Mouse (Mus musculus): Measurements from ENCODE around the gene Ttc6.

Ttc6 gene

GRCm38 (mm10) chr12:57563909-57564308 is at the start of gene Ttc6:
Gene Ttc6, plus strand, starts transcription at chr12:57564113.
- no peak for DNase-seq (ENCODE audit: low read depth, low spot score)

DNA sequence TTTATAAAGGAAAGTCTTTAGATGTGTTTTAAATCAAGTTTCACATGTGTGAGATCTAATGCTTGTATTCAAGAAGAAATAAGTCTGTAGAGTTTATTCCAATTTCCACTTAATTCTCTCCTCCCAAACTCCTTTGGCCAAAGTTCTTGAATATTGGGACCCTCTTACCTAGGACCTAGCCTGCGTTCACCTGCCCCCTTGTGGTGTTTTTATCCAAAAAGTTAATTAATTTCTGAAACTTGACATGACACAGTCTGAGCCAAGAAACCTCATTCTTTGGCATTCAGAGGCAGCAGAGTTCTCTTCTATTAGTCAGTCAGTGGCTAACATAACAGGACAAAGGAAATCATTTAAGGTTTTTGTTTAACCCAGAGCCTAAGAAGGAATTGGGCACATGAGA is 49.4 kb upstream of the Ttc6 start:
- DNase-seq (ENCODE audit: low read depth, low spot score): no peak

GRCm38 (mm10) chr12:57515702-57516377 is 48.1 kb upstream of the Ttc6 start:
- DNase-seq (ENCODE audit: low read depth, low spot score): no peak

DNA sequence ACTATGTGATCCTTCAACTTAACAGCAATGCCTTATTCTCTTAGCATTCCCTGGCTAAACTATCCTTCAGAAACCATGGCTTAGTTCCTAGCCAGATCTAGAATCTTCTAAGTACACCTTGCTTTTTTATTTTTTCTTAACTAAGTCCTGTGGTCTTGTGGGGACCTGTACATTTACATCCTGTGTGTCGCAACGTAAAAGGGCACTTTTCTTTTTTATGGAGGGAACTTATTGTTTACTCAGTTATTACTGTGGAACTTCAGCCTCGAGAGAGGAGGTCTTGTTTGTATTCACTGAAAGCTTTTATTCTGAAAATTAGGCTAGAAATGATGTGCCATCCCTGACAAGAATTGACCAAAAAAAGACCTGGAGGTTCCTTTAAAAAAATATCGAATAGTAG is 35.6 kb upstream of the Ttc6 start:
- DNase-seq (ENCODE audit: low read depth, low spot score): no peak

GRCm38 (mm10) chr12:57530474-57530873 is 33.4 kb upstream of the Ttc6 start:
- DNase-seq (ENCODE audit: low read depth, low spot score): no peak

DNA sequence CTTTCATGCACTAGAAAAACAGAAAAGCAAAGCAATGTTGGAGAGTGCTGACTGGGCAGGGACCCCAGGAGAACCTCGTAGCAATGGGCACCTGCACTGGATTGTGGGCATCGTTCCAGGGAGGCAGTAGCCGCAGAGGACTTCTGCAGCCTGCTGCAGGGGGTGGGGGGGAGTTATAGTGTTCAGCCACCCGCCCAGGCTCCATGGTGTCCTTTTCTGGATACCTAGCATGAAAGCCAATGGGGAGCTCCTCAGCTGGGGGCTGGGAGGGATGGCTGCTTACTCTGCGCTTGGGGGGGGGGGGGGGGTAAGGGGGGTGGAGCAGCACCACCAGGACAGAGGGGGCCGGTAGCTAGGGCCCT is 29.4 kb upstream of the Ttc6 start:
- no peak for DNase-seq (ENCODE audit: low read depth, low spot score)

GRCm38 (mm10) chr12:57534879-57535611 is 28.9 kb upstream of the Ttc6 start:
- no peak for DNase-seq (ENCODE audit: low read depth, low spot score)

GRCm38 (mm10) chr12:57536056-57536908 is 27.6 kb upstream of the Ttc6 start:
- no peak for DNase-seq (ENCODE audit: low read depth, low spot score)

DNA sequence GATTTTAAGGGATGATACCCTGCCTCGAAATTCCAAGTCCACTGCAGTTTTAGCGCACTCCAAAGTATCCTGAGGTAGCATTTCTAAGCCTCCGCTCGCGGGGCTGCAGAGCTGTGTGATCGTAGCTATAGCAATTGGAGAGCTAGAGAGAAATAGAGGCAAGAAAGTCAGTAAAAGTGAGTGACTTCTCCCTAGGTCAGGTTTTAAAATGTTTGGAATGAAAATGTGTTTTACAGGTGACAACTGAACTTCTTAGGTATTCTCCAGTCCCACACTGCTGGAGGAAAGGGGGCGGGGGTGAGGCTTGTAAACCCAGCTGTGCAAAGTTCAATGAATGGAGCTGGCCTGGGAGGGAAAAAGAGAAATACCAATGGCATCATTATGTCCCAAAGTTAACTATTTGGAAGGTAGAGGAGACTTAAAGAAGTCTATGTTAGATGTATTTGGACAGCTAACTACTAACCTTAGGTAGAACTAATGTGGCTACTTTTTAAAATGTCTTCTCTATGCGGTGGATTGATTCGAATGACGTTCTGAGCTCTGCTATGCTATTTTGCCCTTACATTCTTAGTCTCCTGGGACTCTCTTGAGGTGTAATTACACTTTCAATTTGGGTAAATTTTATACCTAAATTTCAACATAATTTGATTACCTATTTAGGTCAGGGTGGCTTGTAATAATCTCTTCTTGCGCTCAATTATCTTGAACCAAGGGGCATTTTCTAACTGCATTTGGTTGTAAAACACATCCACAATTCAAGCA is 26.8 kb upstream of the Ttc6 start:
- no peak for DNase-seq (ENCODE audit: low read depth, low spot score)

GRCm38 (mm10) chr12:57537791-57538587 is 25.9 kb upstream of the Ttc6 start:
- no peak for DNase-seq (ENCODE audit: low read depth, low spot score)

GRCm38 (mm10) chr12:57538588-57539550 is 25.0 kb upstream of the Ttc6 start:
- no peak for DNase-seq (ENCODE audit: low read depth, low spot score)

- DNase-seq (ENCODE audit: low read depth, low spot score): no peak
Measured at GRCm38 (mm10) chr12:57539551-57539985, 24.3 kb upstream of the Ttc6 start.

- no peak for DNase-seq (ENCODE audit: low read depth, low spot score)
Measured at GRCm38 (mm10) chr12:57541118-57541517, 22.8 kb upstream of the Ttc6 start.

GRCm38 (mm10) chr12:57541931-57542745 is 21.8 kb upstream of the Ttc6 start:
- DNase-seq (ENCODE audit: low read depth, low spot score): no peak

- DNase-seq (ENCODE audit: low read depth, low spot score): no peak
Measured at GRCm38 (mm10) chr12:57542746-57543626, 20.9 kb upstream of the Ttc6 start.

- no peak for DNase-seq (ENCODE audit: low read depth, low spot score)
Measured at GRCm38 (mm10) chr12:57543627-57543991, 20.3 kb upstream of the Ttc6 start.

DNA sequence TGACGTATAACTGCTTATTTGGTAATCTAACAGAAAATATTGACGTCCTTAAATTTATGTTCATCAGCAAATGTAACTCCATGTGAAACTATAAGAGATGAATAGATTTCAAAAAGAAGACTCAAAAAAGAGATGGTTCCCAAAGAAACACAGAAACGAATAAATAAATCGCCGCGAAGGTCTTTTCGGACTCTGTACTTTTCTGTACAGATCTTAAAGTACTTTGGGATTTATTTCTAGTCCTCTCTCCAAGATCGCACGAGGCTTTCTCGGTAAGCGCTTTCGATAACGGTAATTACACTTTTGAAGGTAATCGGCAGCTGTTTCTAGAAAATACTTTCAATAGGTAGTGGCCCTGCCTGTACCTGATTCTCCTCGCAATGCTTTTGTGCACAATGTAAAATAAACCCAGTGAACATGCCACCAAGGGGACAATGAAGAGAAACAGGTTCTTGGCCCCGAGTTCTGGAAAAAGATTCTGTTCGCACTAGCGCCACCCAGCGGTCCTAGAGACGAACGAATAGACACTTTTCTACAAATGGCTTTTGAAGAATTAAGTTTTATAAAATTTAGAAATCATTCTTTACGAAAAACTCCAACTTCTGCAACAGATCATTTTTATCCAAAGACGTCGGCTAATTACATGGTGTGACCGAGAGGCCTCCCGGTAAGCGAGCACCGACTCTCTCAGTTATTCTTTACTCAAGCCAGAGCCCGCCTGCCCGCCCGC is 19.1 kb upstream of the Ttc6 start:
- DNase-seq (ENCODE audit: low read depth, low spot score): peak; percentile 35

Measured in brain, adult 2 months (tissue).